Mouse (Mus musculus) urinary bladder, adult 2 months (tissue): ENCODE data around the gene Hspa12a. TPM values are rescaled to one million over a fixed set of nuclear protein-coding genes. Genes with fewer than 3 reads are reported as not detected.

Experiments
- DNase-seq: peaks from one replicate; pipeline ENCODE4 v3.0.0; 2022; ENCODE audit warnings: low spot score
- polyA plus RNA-seq: library from polyadenylated mRNA; depleted of rRNA; stranded (reverse); fragments of >200 nt; gene quantifications from 2 replicates; pipeline ENCODE4 v1.2.3, GENCODE M21; 2012; rRNA removed

The Hspa12a gene
- polyA plus RNA-seq: 11.5 and 13.9 TPM in 2 replicates

- peak; percentile 88 for DNase-seq
These were observed at the start of gene Hspa12a, which contains the start of gene Eno4 for GRCm38 (mm10) chr19:58942841-58943828. Gene Hspa12a (minus strand): TSS chr19:58943654. Gene Eno4 (plus strand): TSS chr19:58943425.

GRCm38 (mm10) chr19:58981571-58981970, 38.1 kb upstream of the Hspa12a start:
- no peak for DNase-seq

GRCm38 (mm10) chr19:58980056-58980440, 36.6 kb upstream of the Hspa12a start:
- DNase-seq: no peak

- DNase-seq: no peak
These were observed 36.1 kb upstream of the Hspa12a start for GRCm38 (mm10) chr19:58979436-58980055.

GRCm38 (mm10) chr19:58978401-58979171, 35.1 kb upstream of the Hspa12a start:
- DNase-seq: no peak

GRCm38 (mm10) chr19:58975216-58975863, 31.9 kb upstream of the Hspa12a start:
- DNase-seq: no peak

- no peak for DNase-seq
These were observed 30.7 kb upstream of the Hspa12a start for GRCm38 (mm10) chr19:58974126-58974525.

GRCm38 (mm10) chr19:58970826-58971225, 27.4 kb upstream of the Hspa12a start:
- DNase-seq: no peak

- DNase-seq: no peak
These were observed 25.5 kb upstream of the Hspa12a start for GRCm38 (mm10) chr19:58968731-58969506.

- no peak for DNase-seq
These were observed 19.6 kb upstream of the Hspa12a start for GRCm38 (mm10) chr19:58963011-58963410.

- no peak for DNase-seq
These were observed 11.3 kb upstream of the Hspa12a start for GRCm38 (mm10) chr19:58954779-58955178.

GRCm38 (mm10) chr19:58952236-58952635, 8.8 kb upstream of the Hspa12a start:
- DNase-seq: no peak

- DNase-seq: no peak
These were observed 8.1 kb upstream of the Hspa12a start for GRCm38 (mm10) chr19:58951521-58951920.

- DNase-seq: no peak
These were observed 2.5 kb upstream of the Hspa12a start for GRCm38 (mm10) chr19:58945959-58946358.

GRCm38 (mm10) chr19:58933062-58933461, 10.4 kb downstream of the Hspa12a start:
- no peak for DNase-seq

GRCm38 (mm10) chr19:58931081-58931800, 12.2 kb downstream of the Hspa12a start:
- DNase-seq: no peak

GRCm38 (mm10) chr19:58919148-58919547, 24.3 kb downstream of the Hspa12a start:
- no peak for DNase-seq

GRCm38 (mm10) chr19:58918597-58918996, 24.9 kb downstream of the Hspa12a start:
- no peak for DNase-seq

GRCm38 (mm10) chr19:58913301-58913700, 30.2 kb downstream of the Hspa12a start:
- DNase-seq: no peak

GRCm38 (mm10) chr19:58911386-58911785, 32.1 kb downstream of the Hspa12a start:
- peak; percentile 32 for DNase-seq
